Mouse (Mus musculus) MEL-GATA-1-ER (cell line): Measurements from ENCODE around the gene F12.

Experiments used
- DNase-seq: peaks from one replicate; pipeline ENCODE4 v3.0.0-alpha.2; 2012; ENCODE audit warnings: low read depth; ENCODE audit errors: extremely low read depth

F12 gene

DNA sequence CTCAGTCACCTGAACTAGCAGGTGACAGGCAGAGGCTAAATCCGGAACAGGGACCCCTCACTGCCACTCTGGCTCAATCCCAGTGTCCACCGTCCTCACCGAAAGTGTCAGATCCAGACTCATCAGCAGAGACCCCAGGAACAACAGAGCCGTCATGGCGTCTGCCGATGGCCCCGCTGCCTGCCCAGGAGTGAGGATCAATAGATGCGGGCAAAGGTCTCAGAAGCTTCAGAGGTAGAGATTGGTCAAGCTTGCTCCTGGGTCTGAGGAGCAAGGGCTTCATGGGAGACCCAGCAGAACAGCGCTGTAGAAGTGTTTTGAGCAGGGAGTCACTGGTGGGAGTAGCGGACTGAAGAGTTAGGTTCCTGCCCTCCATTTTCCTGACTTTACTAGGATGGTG, at the start of gene F12:
Gene F12, minus strand, starts transcription at position 181 of the 400 bp plus-strand sequence.
- no peak for DNase-seq

DNA sequence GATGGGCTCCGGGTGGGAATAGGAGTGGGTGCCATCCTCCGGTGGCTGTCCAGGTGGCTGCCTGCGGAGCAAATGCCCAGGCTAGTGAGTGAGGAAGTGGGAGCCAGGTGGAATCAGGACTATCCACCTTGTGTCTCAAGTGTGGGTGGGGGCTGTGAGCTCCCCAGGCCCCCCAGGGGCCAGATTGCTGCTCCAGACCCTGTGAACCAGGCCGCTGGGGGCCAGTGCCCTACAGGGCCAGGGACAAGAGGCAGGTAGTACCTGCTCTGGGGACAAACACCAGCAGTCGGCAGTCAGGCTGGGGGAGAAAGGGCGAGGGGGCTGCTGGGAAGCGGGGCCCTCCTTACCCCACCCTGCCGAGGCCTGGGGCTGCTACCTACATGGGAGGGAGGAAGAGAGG, 49.7 kb upstream of the F12 start:
- no peak for DNase-seq

DNA sequence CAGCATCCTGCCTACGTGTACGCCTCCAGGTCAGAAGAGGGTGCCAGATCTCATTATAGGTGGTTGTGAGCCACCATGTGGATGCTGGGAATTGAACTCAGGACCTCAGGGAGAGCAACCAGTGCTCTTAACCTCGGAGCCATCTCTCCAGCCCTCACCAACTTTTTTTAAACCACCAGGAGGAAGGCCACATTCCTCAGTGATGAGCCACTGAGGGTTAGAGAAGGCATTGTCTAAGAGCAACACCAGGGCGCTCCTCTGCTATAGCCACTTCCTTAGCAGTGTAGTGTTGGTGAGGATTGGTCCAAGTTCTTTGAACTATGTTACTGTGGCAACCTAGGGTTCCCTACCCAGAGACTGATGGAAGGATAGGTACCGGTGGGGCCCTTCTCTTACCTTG, 49.2 kb upstream of the F12 start:
- DNase-seq: no peak

DNA sequence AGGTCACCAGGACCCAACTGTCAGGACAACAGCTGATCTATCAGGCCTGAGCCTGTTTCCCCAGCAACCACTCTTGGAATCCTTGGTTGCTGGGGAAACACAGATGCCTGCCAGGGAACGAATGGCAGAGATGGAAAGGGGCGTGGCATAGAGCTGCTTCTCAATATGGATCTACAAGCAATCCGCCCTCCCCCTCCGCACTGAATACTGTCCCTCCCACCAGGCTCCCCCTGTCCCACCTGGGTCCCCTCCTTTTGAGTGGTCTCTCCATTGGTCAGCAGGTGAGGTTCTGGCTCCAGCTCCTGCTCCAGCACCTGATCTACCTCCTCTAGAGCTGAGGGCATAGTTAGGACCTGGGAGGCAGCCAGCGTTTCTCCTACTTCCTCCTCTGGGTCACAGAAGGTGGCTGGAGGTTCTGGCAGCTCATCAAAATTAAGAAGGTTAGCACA, 48.1 kb upstream of the F12 start:
- peak; percentile 63 for DNase-seq

DNA sequence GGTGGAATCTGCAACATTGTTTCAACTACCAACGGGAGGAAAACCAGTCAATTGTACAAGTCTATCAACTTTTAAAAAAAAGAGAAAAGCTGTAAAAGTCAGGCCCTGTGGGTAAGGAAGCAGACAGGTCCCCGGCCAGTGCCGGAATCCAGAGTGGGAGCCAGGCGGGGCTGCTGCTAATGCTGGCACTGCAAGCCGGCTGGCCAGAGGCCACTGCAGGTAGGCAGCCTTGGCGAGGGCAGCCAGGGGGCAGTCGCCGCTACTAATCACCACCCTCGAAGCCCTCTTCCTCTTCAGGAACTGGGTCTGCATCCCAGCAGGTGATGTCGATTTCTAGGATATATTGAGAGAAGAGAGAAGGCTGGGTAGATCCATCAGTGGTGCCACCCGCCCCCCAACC, 47.4 kb upstream of the F12 start:
- DNase-seq: no peak

DNA sequence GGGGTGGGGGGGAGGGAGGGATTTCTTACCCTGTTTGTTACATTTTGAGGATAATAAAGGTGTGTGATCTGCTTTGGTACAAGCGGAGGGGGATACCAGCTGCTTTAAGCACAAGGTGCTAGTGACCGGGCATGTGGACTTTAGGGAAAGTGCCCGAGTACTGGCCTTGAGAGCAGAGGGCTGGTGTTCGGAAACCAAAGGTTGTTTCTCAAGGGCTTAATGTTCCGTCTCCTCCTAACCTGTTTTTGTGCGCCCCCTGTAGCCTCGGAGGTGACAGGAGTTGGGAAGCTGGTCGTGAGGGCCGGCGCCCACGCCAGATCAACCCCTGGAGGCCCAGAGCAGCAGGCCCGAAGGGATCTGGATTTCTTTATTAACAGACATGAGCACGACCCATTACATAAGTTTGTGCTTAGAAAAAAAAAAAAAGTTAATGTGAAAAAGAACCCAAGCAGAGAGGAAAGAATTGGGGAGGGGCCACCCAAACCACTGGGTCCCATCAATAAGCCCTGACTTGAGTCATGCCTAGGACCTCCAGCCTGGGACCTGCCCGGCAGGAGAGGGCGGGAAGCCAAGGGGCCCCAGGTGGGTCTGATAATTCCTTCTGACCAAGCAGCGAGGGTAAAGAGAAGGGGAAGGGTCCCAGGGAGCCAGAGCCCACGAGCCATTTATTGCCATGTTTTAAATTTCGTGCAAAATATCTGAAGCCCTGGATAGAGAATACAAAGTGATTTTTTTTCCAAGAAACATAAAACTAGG, 46.7 kb upstream of the F12 start:
- DNase-seq: no peak

DNA sequence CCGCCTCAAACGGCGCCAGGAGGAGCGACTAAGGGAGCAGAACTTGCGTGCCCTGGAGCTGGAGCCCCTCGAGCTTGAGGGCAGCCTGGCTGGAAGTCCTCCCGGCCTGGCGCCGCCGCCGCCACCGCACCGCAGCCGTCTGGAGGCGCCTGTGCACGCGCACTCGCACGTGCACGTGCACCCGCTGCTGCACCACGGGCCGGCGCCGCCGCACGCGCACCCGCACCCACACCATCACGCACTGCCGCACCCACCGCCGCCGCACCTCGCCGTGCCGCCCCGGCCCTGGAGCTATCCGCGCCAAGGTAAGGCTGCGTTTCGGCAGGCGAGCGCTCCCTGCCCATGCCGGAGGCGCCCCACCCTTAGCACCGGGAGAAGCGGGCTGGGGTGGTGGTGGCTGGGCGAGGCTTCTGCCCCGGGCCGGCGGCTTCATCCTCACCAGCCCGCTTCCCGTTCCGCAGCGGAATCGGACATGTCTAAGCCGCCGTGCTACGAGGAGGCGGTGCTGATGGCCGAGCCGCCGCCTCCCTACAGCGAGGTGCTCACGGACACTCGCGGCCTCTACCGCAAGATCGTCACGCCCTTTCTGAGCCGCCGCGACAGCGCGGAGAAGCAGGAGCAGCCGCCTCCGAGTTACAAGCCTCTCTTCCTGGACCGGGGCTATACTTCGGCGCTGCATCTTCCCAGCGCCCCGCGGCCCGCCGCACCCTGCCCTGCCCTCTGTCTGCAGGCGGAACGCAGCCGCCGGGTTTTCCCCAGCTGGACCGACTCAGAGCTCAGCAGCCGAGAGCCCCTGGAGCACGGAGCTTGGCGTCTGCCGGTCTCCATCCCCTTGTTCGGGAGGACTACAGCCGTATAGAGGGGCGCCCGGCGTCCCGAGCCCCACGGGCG, 45.8 kb upstream of the F12 start:
- no peak for DNase-seq

DNA sequence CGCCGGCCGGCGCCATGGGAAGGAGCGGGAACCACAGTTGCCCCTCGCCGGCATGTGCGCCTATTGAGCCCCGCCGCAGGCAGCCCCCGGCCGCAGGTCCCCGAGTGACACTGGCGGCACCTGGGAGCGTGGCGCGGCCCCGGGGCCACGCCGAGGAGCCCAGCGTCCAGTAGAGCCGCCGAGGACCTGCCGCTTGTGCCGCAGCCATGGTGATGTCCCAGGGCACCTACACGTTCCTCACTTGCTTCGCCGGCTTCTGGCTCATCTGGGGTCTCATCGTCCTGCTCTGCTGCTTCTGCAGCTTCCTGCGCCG, 45.2 kb upstream of the F12 start:
- DNase-seq: no peak

DNA sequence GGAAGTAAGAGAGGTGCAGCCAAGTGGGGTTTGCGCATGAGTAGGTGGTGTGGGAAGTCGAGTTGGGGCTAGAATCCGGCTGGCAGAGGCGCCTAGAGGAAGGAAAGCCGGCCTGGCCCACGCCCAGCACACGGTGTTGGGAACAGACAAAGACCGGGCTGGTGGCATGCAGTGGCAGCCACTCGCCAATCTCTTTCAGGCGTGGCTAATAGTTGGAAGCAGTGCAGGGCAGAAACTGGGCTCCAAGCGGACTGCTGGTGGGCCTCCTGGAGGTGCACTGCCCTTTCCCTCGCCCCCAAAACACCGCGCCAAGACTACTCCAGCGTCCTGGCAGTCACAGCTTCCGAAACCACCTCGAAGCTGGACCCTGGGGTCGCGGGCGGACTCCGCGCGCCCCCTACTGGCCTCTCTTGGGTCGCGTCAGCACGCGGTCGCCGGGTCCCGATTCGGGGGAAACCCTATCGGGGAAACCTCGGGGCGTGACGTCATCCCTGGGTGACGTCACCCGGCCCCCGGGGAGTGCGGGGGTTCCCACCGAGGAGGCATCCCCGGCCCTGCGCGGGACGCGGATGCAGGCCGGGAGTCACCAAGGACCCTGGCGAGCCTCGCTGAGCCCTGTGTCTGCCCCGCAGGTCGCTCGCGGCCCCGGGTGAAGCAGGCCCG, 44.7 kb upstream of the F12 start:
- DNase-seq: peak; percentile 61

DNA sequence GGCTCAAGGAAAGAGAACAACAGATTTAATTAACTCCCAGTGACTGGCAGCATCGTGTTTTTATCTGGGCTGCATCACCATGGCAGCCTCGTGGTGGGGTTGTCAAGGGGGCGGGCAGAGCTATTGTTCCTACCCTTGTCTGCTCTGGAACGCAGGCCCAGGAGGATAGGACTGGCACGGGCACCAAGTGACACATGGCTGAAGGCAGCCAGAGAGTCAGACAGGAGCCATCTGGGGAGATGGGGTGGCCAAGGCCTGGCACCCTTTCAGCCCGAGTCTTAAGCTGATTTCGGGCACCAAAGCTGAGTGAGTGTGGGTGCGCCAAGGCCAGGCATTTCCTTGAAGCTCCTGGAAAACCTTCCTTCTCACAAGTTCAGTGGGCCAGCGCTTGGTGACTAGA, 43.8 kb upstream of the F12 start:
- DNase-seq: no peak

DNA sequence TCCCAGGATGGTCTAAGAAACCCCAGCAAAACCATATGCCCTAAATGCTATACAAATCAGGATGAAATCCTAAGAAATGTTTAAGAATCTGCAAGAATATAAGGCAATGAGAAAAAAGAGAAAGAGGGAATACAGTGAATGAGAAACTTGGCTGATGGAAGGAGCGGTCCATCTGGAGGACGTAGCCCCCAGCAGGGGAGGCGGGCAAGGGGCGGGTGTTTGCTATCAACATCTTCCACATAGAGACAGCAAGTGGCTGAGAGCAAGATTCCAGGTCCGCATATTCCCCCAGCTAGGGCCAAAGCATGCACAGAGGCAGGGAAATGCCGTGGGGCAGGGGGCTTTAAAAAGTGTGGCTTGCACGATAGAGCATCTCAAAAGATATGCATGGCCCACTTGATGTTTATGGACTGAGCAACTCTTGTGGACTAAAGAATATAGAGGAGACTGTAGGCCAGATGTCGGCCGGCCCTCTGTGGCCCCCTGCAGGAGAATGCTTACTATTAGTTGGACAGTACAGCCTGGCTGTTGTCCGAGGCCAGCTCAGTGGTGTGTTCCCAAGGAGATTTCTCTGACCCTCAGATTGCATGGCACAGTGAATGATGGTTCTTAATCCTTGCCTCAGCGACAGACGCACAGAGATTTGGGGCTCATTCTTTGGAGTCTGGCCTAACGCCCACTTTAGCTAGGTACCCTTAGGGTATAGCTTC, 42.4 kb upstream of the F12 start:
- no peak for DNase-seq

DNA sequence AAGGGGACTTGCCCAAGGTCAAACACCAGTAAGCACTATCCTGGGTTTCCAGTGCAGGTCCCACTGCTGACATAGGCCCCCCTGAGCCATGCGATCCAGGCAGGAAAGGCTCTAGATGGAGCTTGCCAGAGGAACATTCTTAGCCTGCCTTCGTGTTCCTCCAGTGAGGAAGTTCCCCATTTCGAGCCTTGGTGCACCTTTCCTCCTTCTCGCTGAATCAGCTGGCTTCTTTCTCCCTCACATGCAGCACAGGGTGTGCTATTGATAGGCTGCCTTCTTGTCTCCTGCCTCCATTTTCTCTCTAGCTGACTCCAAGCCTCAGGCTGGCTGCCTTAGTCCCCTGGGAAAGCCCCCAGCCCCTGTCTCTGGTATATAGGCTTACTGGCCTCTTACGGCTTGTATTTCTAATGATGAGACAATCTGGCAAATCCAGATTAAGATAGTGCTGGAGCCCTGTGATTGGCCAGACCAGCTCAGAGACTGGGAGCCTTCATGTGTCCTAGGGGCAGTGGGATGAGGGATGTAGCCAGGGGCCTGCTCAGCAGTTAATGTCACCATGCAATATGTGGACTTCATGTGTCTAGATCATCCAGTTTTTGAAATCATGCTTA, 39.3 kb upstream of the F12 start:
- no peak for DNase-seq

DNA sequence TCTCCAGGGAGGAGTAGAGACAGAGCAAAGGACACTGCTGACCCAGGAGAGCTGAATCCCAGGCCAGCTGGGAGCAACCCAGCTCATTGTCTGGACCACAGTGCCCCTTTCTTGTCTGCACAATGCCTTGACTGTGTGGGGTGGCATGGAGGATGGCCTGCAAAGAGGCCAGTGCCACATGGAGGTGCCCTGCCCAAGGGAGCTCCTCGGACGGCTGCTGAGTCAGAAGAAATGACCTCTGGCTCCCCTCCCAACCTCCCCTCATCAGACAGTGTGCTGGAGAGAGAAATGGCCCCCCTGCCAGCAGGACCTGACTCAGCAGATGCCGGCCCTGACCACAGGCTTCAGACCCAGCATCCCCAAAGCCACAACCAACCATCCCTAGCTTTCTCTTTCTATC, 38.6 kb upstream of the F12 start:
- DNase-seq: no peak

DNA sequence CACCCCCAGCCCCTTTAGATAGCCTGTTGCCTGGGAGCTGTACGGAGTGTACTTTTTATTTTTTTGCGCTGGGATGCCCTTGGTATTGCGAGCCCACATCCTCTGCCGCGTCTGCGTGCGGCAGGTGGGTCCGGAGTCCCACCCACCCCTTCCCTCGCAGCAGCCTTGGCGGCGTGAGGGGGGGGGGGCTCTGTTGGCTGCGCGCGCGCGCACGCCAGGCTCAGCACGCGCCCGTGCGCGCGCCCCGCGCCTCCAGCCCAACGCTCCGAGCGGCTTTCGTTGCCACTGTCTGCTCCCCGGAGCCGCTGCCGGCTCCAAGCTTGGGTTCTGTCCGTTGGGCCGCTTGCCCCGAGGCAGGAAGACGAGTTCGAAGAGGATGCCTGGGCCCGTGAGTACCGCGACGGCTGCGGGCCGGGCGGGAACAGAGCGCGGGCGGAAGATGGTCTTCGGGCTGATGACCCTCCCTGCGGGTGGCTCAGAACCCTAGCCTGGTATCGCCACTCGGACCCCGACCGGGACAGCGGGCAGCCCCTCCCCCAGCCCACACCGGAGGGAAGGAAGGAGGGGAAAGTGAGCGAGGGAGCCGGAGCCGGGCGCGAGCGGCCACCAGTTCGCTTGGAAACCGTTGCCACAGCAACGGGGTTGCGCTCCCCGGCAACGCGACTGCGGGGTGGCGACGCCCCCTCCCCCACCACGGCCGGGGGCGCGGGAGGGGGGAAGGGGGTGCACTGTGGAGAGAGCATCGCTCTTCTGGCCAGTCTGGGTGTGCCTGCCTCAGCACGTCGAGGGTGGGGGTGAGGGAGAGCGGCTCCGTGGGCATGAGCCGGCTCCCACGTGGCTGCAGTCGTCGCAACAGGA, 37.7 kb upstream of the F12 start, which contains the start of gene Prr7:
Gene Prr7, plus strand, starts transcription at position 241 of the 858 bp plus-strand sequence.
- no peak for DNase-seq

DNA sequence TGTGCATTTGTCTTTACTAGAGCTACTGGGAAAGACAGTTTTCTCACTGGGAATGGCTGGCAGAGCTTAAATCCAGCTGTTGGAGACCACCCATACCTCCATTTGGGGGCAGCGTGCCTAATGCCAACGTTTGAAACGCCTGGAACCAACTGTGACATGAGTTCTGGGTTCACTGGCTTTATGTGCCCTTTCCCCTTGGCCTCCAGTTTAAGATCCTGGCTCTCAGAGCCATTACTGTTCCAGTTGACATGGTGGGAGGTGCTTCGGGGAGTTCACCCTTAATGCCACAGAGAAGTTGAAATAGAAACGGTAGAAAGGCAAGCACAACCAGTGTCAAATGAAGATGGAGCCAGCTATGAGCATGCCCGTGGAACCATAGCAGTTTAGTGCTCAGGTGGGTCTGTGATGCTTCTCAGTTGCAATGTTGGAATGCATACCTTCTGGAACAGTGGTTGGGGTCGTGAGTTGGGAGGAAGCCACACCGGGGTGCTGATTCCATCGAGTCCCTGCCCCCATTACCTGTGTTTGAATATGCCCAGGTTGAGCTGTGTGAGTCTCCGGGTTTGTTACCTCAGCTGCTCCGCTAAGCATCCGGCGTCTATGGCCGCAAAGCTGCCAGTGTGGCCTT, 36.9 kb upstream of the F12 start:
- DNase-seq: no peak

DNA sequence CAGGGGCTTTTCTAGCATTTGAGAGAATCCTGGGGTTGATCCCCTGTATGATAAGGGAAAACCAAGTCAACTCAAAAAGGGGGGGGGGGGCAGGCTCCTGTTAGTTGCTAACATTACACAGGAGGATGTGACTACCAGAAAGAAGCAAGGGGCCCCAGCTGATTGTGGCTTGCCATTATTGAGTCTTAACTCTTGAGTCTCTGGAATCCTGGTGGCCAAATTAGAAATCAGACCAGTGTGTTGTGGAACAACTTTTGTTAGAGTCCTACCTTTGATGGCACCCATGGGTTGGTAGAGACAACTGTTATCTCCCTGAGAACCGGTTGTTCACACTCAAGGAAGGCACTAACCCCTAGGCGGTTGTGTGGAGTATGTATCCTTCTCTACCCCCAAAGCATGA, 36.4 kb upstream of the F12 start:
- no peak for DNase-seq

DNA sequence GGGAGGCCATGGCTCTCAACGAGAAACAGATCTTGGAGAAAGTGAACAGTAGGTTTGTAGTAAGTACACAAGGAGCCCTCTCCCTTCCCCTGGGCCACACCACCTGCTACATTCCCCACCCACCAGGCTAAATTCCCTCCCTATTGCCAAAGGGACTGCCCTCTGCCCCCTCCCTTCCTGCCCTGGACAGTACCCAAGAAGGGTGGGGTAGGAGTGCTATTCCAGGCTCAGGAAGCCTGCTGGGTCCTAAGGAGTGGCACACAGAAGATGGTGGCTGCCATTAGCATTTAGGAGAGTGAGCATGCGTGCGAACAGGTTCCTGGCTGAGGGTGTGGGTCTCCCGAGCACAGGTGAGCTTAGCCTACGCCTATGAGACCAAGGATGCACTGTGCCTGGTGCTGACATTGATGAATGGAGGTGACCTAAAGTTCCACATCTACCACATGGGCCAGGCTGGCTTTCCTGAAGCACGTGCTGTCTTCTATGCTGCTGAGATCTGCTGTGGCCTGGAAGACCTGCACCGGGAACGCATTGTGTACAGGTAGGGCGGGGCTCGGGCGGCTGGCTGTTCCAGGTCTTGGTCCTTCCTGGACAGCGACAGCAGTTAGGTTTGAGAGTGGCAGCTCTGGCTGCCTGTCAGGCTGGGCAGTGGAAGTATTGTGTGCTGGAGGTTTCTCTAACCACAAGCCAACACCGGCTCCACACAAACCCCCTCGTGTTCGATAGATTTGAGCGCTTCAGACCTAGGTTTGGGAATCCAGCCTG, 25.4 kb upstream of the F12 start:
- no peak for DNase-seq

DNA sequence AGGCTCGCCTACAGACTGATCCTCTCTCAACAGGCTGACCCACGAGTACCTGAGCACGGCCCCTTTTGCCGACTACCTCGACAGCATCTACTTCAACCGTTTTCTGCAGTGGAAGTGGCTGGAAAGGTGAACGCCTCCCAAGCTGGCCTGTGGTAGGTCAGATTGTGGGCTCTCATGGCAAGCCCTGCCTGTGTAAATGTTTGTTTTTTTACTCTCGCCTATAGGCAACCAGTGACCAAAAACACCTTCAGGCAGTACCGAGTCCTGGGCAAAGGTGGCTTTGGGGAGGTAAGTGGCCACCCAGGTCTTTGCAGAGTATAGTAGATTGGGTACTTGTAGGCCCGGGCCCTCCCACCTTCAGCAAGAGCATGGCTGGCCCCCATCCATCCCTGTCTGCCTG, 24.7 kb upstream of the F12 start:
- DNase-seq: no peak

DNA sequence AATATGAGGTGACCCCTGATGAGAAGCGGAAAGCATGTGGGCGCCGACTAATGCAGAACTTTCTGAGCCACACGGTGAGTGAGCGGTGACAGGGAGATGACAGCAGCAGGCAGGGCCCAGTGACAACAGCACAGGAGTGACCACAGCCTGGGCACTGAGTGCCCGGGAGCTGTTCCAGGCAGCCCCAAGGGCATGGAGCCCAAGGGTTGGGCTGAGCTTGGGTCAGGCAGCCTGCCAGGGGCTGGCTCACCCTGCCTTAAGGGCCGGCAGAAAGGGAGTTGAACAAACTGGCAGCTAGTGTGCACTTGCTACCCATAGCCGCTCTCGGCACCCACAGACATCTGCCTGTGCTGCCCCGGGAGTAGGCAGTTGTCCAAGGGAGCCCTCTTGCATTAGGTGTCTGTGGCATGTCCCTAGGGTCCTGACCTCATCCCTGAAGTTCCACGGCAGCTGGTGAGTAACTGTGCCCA, 24.0 kb upstream of the F12 start:
- DNase-seq: no peak
